Mouse (Mus musculus): ENCODE data around the gene Obsl1. TPM values are rescaled to one million over a fixed set of nuclear protein-coding genes. Genes with fewer than 3 reads are reported as not detected.
A peak's percentile ranks its signal among the peaks of the same experiment; 100 is the strongest.

Gene Obsl1
- total and polyA plus RNA-seq, 3 experiments = 0.47 to 0.84 TPM; not detected in 1

GRCm38 (mm10) chr1:75469287-75469825 lies 36.9 kb downstream of the Obsl1 start:
- Histone ChIP-seq H3K9me3 (replicated peaks; ENCODE audit: low read length) (no peaks in the 10 kb centered on the region), H3K36me3 (replicated peaks in 1 of 2; ENCODE audit: control insufficient read depth in 1 of 2, insufficient read depth in 1 of 2, low read length in 1 of 2) (peaks cover 5 to 23% of the 10 kb centered on the region in 2 experiments), H3K27me3 (replicated peaks) (peaks cover 34% of the 10 kb centered on the region), H3K4me2 (ENCODE audit: insufficient read depth, low read depth, poor library complexity, severe bottlenecking) (no peak overlapping the region), H3K79me2 (replicated peaks; ENCODE audit: control insufficient read depth, extremely low read depth, insufficient read depth, poor library complexity, severe bottlenecking) (no peaks in the 10 kb centered on the region), H3K4me3 (replicated peaks in 1 of 3; ENCODE audit: low read depth in 2 of 3, low read length in 2 of 3, poor library complexity in 1 of 3) (no peak overlapping the region), H3K4me1 (ENCODE audit: control insufficient read depth in 1 of 2, insufficient read depth in 2 of 2) (peaks cover 5 to 9% of the 10 kb centered on the region in 2 experiments; a peak in 3 of 4 replicates), H3K27ac (ENCODE audit: insufficient read depth, low read depth) (no peak overlapping the region), H3K9ac (ENCODE audit: insufficient read depth, low read depth) (no peak overlapping the region)
- TF ChIP-seq CHD2 (IDR thresholded peaks at IDR 0.05; ENCODE audit: low read length) (no peak), EP300 (IDR thresholded peaks at IDR 0.05; ENCODE audit: low read length) (no peak), POLR2AphosphoS2 (IDR thresholded peaks at IDR 0.05; ENCODE audit: low read depth, low read length) (no peak), KAT2A (IDR thresholded peaks at IDR 0.05; ENCODE audit: insufficient replicate concordance, low read length) (no peak), ZNF384 (IDR thresholded peaks at IDR 0.05; ENCODE audit: low read depth, low read length) (no peak), ELF1 (IDR thresholded peaks at IDR 0.05; ENCODE audit: low read depth, low read length) (no peak), USF1 (IDR thresholded peaks at IDR 0.05; ENCODE audit: low read depth, low read length) (no peak), MYC (IDR thresholded peaks at IDR 0.05; ENCODE audit: low read depth, low read length) (no peak), CHD1 (IDR thresholded peaks at IDR 0.05; ENCODE audit: low read depth, low read length) (no peak), ZKSCAN1 (IDR thresholded peaks at IDR 0.05; ENCODE audit: borderline replicate concordance, low read depth, low read length) (no peak), ZC3H11A (IDR thresholded peaks at IDR 0.05; ENCODE audit: low read depth, low read length) (no peak), GABPA (IDR thresholded peaks at IDR 0.05; ENCODE audit: insufficient replicate concordance, low read depth, low read length) (no peak), POLR2A (IDR thresholded peaks at IDR 0.05; ENCODE audit: low read depth, low read length) (no peak), JUND (conservative IDR thresholded peaks at IDR 0.05; ENCODE audit: low read depth, low read length) (no peak)
- DNase-seq (ENCODE audit: extremely low read depth) = no peak
- in situ Hi-C loops (cut with MboI; ENCODE audit: low pct_ligation_motif_present, low pct_unique_long_range_greater_than_20kb, low sequenced_read_pairs) = loop anchor here (25.0 kb wide), 1 partner anchor 532 kb away; the partner anchor contains the start of gene Cfap65
- dilution Hi-C loops (cut with MboI; ENCODE audit: extremely low pct_ligation_motif_present, extremely low pct_unique_long_range_greater_than_20kb, low sequenced_read_pairs) = no loop called here

GRCm38 (mm10) chr1:75467215-75467927 lies 38.9 kb downstream of the Obsl1 start:
- H3K27ac ChIP-seq (ENCODE audit: insufficient read depth, low read depth) = no peak overlapping the region
- peaks cover 0 to 4% of the 10 kb centered on the region in 2 experiments for H3K36me3 ChIP-seq (replicated peaks in 1 of 2; ENCODE audit: control insufficient read depth in 1 of 2, insufficient read depth in 1 of 2, low read length in 1 of 2)
- no peak overlapping the region for H3K9ac ChIP-seq (ENCODE audit: insufficient read depth, low read depth)
- in situ Hi-C loops (cut with MboI; ENCODE audit: low pct_ligation_motif_present, low pct_unique_long_range_greater_than_20kb, low sequenced_read_pairs) (loop anchor here (25.0 kb wide), 1 partner anchor 530 kb away; the partner anchor contains the start of gene Cfap65), dilution Hi-C loops (cut with MboI; ENCODE audit: extremely low pct_ligation_motif_present, extremely low pct_unique_long_range_greater_than_20kb, low sequenced_read_pairs) (no loop called here)
- peaks cover 5 to 9% of the 10 kb centered on the region in 2 experiments; a peak in 3 of 4 replicates for H3K4me1 ChIP-seq (ENCODE audit: control insufficient read depth in 1 of 2, insufficient read depth in 2 of 2)
- peak overlapping the region; percentile 19; the same call in 1 of the 2 replicates for H3K4me2 ChIP-seq (ENCODE audit: insufficient read depth, low read depth, poor library complexity, severe bottlenecking)
- H3K9me3 ChIP-seq (replicated peaks; ENCODE audit: low read length) = no peaks in the 10 kb centered on the region
- TF ChIP-seq SIN3A (IDR thresholded peaks at IDR 0.05; ENCODE audit: low read length) (peak; percentile 56), CTCF (conservative IDR thresholded peaks at IDR 0.05 in 1 of 2, IDR thresholded peaks at IDR 0.05 in 1 of 2; ENCODE audit: low read depth in 2 of 2, low read length in 2 of 2) (peak; percentile 32 to 98; a peak in 3 of 4 replicates), BHLHE40 (IDR thresholded peaks at IDR 0.05; ENCODE audit: low read depth, low read length) (peak; percentile 46), POLR2AphosphoS2 (IDR thresholded peaks at IDR 0.05; ENCODE audit: low read depth, low read length) (no peak), ZC3H11A (IDR thresholded peaks at IDR 0.05; ENCODE audit: low read depth, low read length) (peak; percentile 95), ETS1 (conservative IDR thresholded peaks at IDR 0.05; ENCODE audit: low read depth, low read length) (no peak), SMC3 (IDR thresholded peaks at IDR 0.05; ENCODE audit: low read depth, low read length) (peak; percentile 98), PAX5 (IDR thresholded peaks at IDR 0.05; ENCODE audit: low read length) (no peak), JUND (conservative IDR thresholded peaks at IDR 0.05; ENCODE audit: low read depth, low read length) (no peak), MYC (IDR thresholded peaks at IDR 0.05; ENCODE audit: low read depth, low read length) (no peak), IRF4 (IDR thresholded peaks at IDR 0.05; ENCODE audit: low read depth, low read length) (no peak), CHD1 (IDR thresholded peaks at IDR 0.05; ENCODE audit: low read depth, low read length) (no peak), MAX (IDR thresholded peaks at IDR 0.05; ENCODE audit: low read length) (no peak)
- H3K79me2 ChIP-seq (replicated peaks; ENCODE audit: control insufficient read depth, extremely low read depth, insufficient read depth, poor library complexity, severe bottlenecking) = no peaks in the 10 kb centered on the region
- H3K4me3 ChIP-seq (replicated peaks in 1 of 3; ENCODE audit: low read depth in 2 of 3, low read length in 2 of 3, poor library complexity in 1 of 3) = no peak overlapping the region
- peaks cover 42% of the 10 kb centered on the region for H3K27me3 ChIP-seq (replicated peaks)
- peak; percentile 78 for DNase-seq (ENCODE audit: extremely low read depth)
